Mouse (Mus musculus) cerebellum, adult 2 months (tissue): ENCODE data around the gene Gm17359. TPM values are rescaled to one million over a fixed set of nuclear protein-coding genes. Genes with fewer than 3 reads are reported as not detected.

Experiments used
- DNase-seq, 2 experiments: peaks; one replicate each; pipeline ENCODE4 v3.0.0; 2021
- H3K27ac ChIP-seq: fragments of 200-500 bp; 2 replicates; pipeline ENCODE4 v1.5.1; 2012; ENCODE audit warnings: low read length, control low read depth, inconsistent platforms; ENCODE audit not compliant: insufficient read depth
- H3K27me3 ChIP-seq: fragments of 200-500 bp; 2 replicates; pipeline ENCODE4 v1.6.1; 2012; ENCODE audit warnings: inconsistent platforms, mild to moderate bottlenecking, low read length, moderate library complexity; ENCODE audit not compliant: control insufficient read depth, insufficient read depth
- H3K4me1 ChIP-seq: fragments of 200-500 bp; 2 replicates; pipeline ENCODE4 v1.6.1; 2011; ENCODE audit warnings: low read length; ENCODE audit not compliant: control insufficient read depth, insufficient read depth
- H3K4me3 ChIP-seq: fragments of 200-500 bp; replicated peaks from 2 replicates; pipeline ENCODE3; 2011; ENCODE audit warnings: mild to moderate bottlenecking, low read depth, low read length, control low read depth; ENCODE audit not compliant: insufficient read depth
- CTCF ChIP-seq: fragments of 200-500 bp; IDR thresholded peaks from 2 replicates; pipeline ENCODE4 v1.5.1; 2011; ENCODE audit warnings: low read depth, mild to moderate bottlenecking, control low read depth, low read length, moderate library complexity, borderline replicate concordance; ENCODE audit not compliant: insufficient read depth
- POLR2A ChIP-seq: fragments of 200-500 bp; IDR thresholded peaks from 2 replicates; pipeline ENCODE4 v1.6.1; 2011; ENCODE audit warnings: low read length, control low read depth, borderline replicate concordance; ENCODE audit not compliant: insufficient read depth
- WGBS: fragments of 180-500 bp; shearing (Covaris S2); methylation state at CpG from one replicate; pipeline ENCODE4 v1.1.7; 2018; 5-methylcytosine and 5-hydroxymethylcytosine counted together
- polyA plus RNA-seq: library from polyadenylated mRNA; depleted of rRNA; stranded (reverse); fragments of >200 nt; gene quantifications from 2 replicates; pipeline ENCODE4 v1.2.3, GENCODE M21; 2012

Gm17359 gene
- polyA plus RNA-seq, 1 experiment: not detected

GRCm38 (mm10) chr3:79475980-79476379 lies 139.5 kb downstream of the Gm17359 start:
- Histone ChIP-seq H3K27me3 (no peaks in the 10 kb centered on the region), H3K4me3 (no peak overlapping the region), H3K27ac (no peak overlapping the region), H3K4me1 (peaks cover 32% of the 10 kb centered on the region)
- 7% methylated on average over 2 of the region's 2 CpGs for WGBS
- DNase-seq: peak; percentile 56 to 76
- TF ChIP-seq POLR2A (no peak), CTCF (no peak)

- H3K27ac ChIP-seq: no peak overlapping the region
- WGBS: 85% methylated on average over 8 of the region's 8 CpGs
- H3K27me3 ChIP-seq: no peaks in the 10 kb centered on the region
- DNase-seq: no peak
- no peak for TF ChIP-seq POLR2A
- TF ChIP-seq CTCF: no peak
- H3K4me1 ChIP-seq: peaks cover 34% of the 10 kb centered on the region
- no peak overlapping the region for H3K4me3 ChIP-seq
Observed at GRCm38 (mm10) chr3:79478400-79478799, 141.9 kb downstream of the Gm17359 start.

- H3K27me3 ChIP-seq: no peaks in the 10 kb centered on the region
- TF ChIP-seq CTCF: no peak
- no peak for TF ChIP-seq POLR2A
- DNase-seq: peak in 1 of 2 experiments; percentile 20
- 11% methylated on average over 4 of the region's 4 CpGs for WGBS
- H3K4me1 ChIP-seq: peaks cover 34% of the 10 kb centered on the region
- no peak overlapping the region for H3K27ac ChIP-seq
- H3K4me3 ChIP-seq: no peak overlapping the region
Observed at GRCm38 (mm10) chr3:79478880-79479279, 142.4 kb downstream of the Gm17359 start.

GRCm38 (mm10) chr3:79484286-79485063 lies 148.0 kb downstream of the Gm17359 start:
- 92% methylated on average over 16 of the region's 16 CpGs for WGBS
- H3K4me3 ChIP-seq: no peak overlapping the region

GRCm38 (mm10) chr3:79488025-79488424 lies 151.6 kb downstream of the Gm17359 start:
- no peak overlapping the region for H3K27ac ChIP-seq
- WGBS: 93% methylated on average over 7 of the region's 7 CpGs
- no peak for DNase-seq
- H3K4me3 ChIP-seq: no peak overlapping the region
- no peaks in the 10 kb centered on the region for H3K27me3 ChIP-seq
- TF ChIP-seq POLR2A: no peak
- no peak for TF ChIP-seq CTCF
- no peaks in the 10 kb centered on the region for H3K4me1 ChIP-seq

More at GRCm38 (mm10) chr3:79484286-79485063, 148.0 kb downstream of the Gm17359 start:
- Histone ChIP-seq H3K27me3 (no peaks in the 10 kb centered on the region), H3K27ac (no peak overlapping the region), H3K4me1 (peaks cover 9% of the 10 kb centered on the region; the same call in 1 of the 2 replicates)
- no peak for DNase-seq
- TF ChIP-seq POLR2A (no peak), CTCF (no peak)

- Histone ChIP-seq H3K4me3 (no peak overlapping the region), H3K4me1 (no peaks in the 10 kb centered on the region), H3K27me3 (no peaks in the 10 kb centered on the region), H3K27ac (no peak overlapping the region)
- DNase-seq: no peak
- no peak for TF ChIP-seq POLR2A
- TF ChIP-seq CTCF: no peak
- WGBS: 85% methylated on average over 5 of the region's 5 CpGs
Observed at GRCm38 (mm10) chr3:79490102-79490501, 153.6 kb downstream of the Gm17359 start.

GRCm38 (mm10) chr3:79491614-79492013 lies 155.2 kb downstream of the Gm17359 start:
- H3K4me3 ChIP-seq: no peak overlapping the region
- DNase-seq: no peak
- 93% methylated on average over 3 of the region's 3 CpGs for WGBS
- H3K27me3 ChIP-seq: no peaks in the 10 kb centered on the region
- TF ChIP-seq CTCF (no peak), POLR2A (no peak)
- no peak overlapping the region for H3K27ac ChIP-seq
- no peaks in the 10 kb centered on the region for H3K4me1 ChIP-seq

GRCm38 (mm10) chr3:79493064-79493463 lies 156.6 kb downstream of the Gm17359 start:
- no peaks in the 10 kb centered on the region for H3K4me1 ChIP-seq
- WGBS: 97% methylated on average over 10 of the region's 10 CpGs
- H3K27ac ChIP-seq: no peak overlapping the region
- DNase-seq: no peak
- no peak overlapping the region for H3K4me3 ChIP-seq
- TF ChIP-seq CTCF (no peak), POLR2A (no peak)
- H3K27me3 ChIP-seq: no peaks in the 10 kb centered on the region
